22 mouse cellular contexts compared by ENCODE assay signal in the genomic region with DNA sequence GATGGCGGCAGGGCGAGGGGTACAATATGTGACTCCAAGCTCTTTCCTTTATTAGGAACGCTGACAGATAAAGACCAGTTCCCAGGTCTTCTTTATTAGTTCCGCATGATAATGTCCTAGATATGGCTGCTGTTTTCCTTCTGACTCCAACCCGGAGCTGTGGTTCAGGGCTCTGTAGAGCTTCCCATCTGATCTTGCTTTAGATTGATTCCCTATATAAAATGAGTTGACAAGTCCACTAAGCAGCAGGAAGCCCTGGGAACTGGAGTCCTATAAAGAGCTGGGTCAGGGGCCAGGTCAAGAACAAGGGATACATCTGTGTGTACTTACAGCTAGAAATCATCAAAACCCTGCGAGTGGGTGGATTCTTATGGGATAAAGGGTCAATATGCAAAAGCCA.
DNase-seq lines count a peak whose midpoint lies in the region; ATAC-seq and TF ChIP-seq lines count a peak whose summit lies in the region.
"Had no signal": no experiment of that assay in that cellular context is flagged by ENCODE, and none has a peak within 500 bp of the region (broad histone marks: within the 10 kb centered on the region; RNA-seq: fewer than 3 reads in every experiment).

No protein-coding gene starts in this region.

- H3K4me2 ChIP-seq in hindbrain, postnatal 0 days (ENCODE audit: low read depth, low read length): no peak overlapping the region
- H3K4me2 ChIP-seq: embryonic facial prominence, embryonic 15.5 days; forebrain, embryonic 12.5 days; hindbrain, embryonic 14.5 days had no signal

- H3K27me3 ChIP-seq in hindbrain, embryonic 10.5 days (ENCODE audit: insufficient read depth, poor library complexity, severe bottlenecking): no peaks in the 10 kb centered on the region
- no peaks in the 10 kb centered on the region for H3K27me3 ChIP-seq in hindbrain, postnatal 0 days (ENCODE audit: insufficient read depth, low read length)
- H3K27me3 ChIP-seq: embryonic facial prominence, embryonic 15.5 days; forebrain, embryonic 12.5 days had no signal

- H3K36me3 ChIP-seq in hindbrain, embryonic 10.5 days: no peaks in the 10 kb centered on the region
- H3K36me3 ChIP-seq in hindbrain, postnatal 0 days (ENCODE audit: insufficient read depth, low read length): no peaks in the 10 kb centered on the region
- H3K36me3 ChIP-seq: embryonic facial prominence, embryonic 15.5 days; forebrain, embryonic 12.5 days had no signal

- H3K4me1 ChIP-seq in hindbrain, embryonic 10.5 days (replicated peaks): 0 out of 2 replicates have a peak, but pooled peaks cover 4% of the 10 kb centered on the region
- no peaks in the 10 kb centered on the region for H3K4me1 ChIP-seq in hindbrain, postnatal 0 days (ENCODE audit: insufficient read depth, low read length)
- peaks cover 2% of the 10 kb centered on the region; the same call in 1 of the 2 replicates for H3K4me1 ChIP-seq in embryonic fibroblast, embryonic 13.5 days (ENCODE audit: control insufficient read depth, insufficient read depth, low read length)
- H3K4me1 ChIP-seq: embryonic facial prominence, embryonic 15.5 days; forebrain, embryonic 12.5 days had no signal

- no peak for ATAC-seq in hindbrain, postnatal 0 days
- ATAC-seq: forebrain, postnatal 0 days; inflammation-experienced regulatory T-cells, adult 6 months; intestine, postnatal 0 days had no signal

- peak; percentile 7 for DNase-seq in hindbrain, embryonic 10.5 days (ENCODE audit: low spot score)
- DNase-seq in hindbrain, postnatal 0 days (ENCODE audit: low spot score): no peak
- DNase-seq in embryo, embryonic 10.5 days (ENCODE audit: low spot score): peak; percentile 51
- peak; percentile 2 for DNase-seq in yolk sac, embryonic 10.5 days (ENCODE audit: low spot score)
- no peak for DNase-seq in gastrocnemius, adult 8-10 months (ENCODE audit: low spot score in 2 of 2)
- DNase-seq in testis, postnatal 14 days (ENCODE audit: low spot score): no peak
- DNase-seq: adrenal gland, postnatal 10 days; cerebellum, adult 11 months; cerebellum, adult 8-10 months; cerebellum, postnatal 25 days; gastrocnemius, adult 2 months; gastrocnemius, postnatal 36 days; heart, adult 11 months; heart, postnatal 10 days; heart, postnatal 4 days had no signal

- H3K27ac ChIP-seq in hindbrain, embryonic 10.5 days: no peak overlapping the region
- no peak overlapping the region for H3K27ac ChIP-seq in hindbrain, postnatal 0 days
- peak overlapping the region; percentile 65; the same call in 1 of the 2 replicates for H3K27ac ChIP-seq in embryonic fibroblast, embryonic 13.5 days (ENCODE audit: insufficient read depth, low read length)
- H3K27ac ChIP-seq: embryonic facial prominence, embryonic 15.5 days; forebrain, embryonic 12.5 days; gastrocnemius, adult 2 months; hindbrain, embryonic 14.5 days had no signal

- TF ChIP-seq POLR2A in embryonic fibroblast, embryonic 13.5 days (IDR thresholded peaks at IDR 0.05; ENCODE audit: low read depth, low read length): no peak

- 58% methylated on average over 6 of the region's 6 CpGs for WGBS in hindbrain, embryonic 10.5 days
- 61% methylated on average over 6 of the region's 6 CpGs for WGBS in hindbrain, postnatal 0 days

- H3K9me3 ChIP-seq in hindbrain, embryonic 10.5 days: no peaks in the 10 kb centered on the region
- no peaks in the 10 kb centered on the region for H3K9me3 ChIP-seq in hindbrain, postnatal 0 days (ENCODE audit: low read length)
- H3K9me3 ChIP-seq: embryonic facial prominence, embryonic 15.5 days; forebrain, embryonic 12.5 days had no signal

- no peak overlapping the region for H3K4me3 ChIP-seq in hindbrain, embryonic 10.5 days
- H3K4me3 ChIP-seq in hindbrain, postnatal 0 days (ENCODE audit: low read length): no peak overlapping the region
- no peak overlapping the region for H3K4me3 ChIP-seq in embryonic fibroblast, embryonic 13.5 days (ENCODE audit: insufficient read depth, low read length)
- H3K4me3 ChIP-seq: embryonic facial prominence, embryonic 15.5 days; forebrain, embryonic 12.5 days; gastrocnemius, adult 2 months had no signal

- TF ChIP-seq CTCF in hindbrain, postnatal 0 days (IDR thresholded peaks at IDR 0.05; ENCODE audit: low read depth): no peak
- TF ChIP-seq CTCF in embryonic fibroblast, embryonic 13.5 days (IDR thresholded peaks at IDR 0.05; ENCODE audit: borderline replicate concordance, insufficient read depth, low read length): no peak

- H3K9ac ChIP-seq in hindbrain, postnatal 0 days (replicated peaks; ENCODE audit: low read length): no peak overlapping the region
- H3K9ac ChIP-seq: embryonic facial prominence, embryonic 15.5 days; forebrain, embryonic 12.5 days; forebrain, postnatal 0 days; hindbrain, embryonic 14.5 days had no signal

Comparison
In these comparisons a context has a peak if more than half of its experiments do, and no peak if none do; other contexts are left out.
1. DNase-seq: peak in hindbrain, embryonic 10.5 days (single experiment), embryo, embryonic 10.5 days (single experiment) and yolk sac, embryonic 10.5 days (single experiment); none in hindbrain, postnatal 0 days (single experiment), gastrocnemius, adult 8-10 months (0 of 2) and testis, postnatal 14 days (single experiment).